Mouse (Mus musculus) limb, embryonic 10.5 days (tissue): ENCODE measurements around the gene Echs1. TPM values are rescaled to one million over a fixed set of nuclear protein-coding genes. Genes with fewer than 3 reads are reported as not detected.

ENCODE experiments used
- polyA plus RNA-seq: library from polyadenylated mRNA; unstranded; fragments of >200 nt; fragmentation: Nextera tagmentation; extraction: Ambion mirVana; gene quantifications from 2 replicates; pipeline ENCODE4 v1.2.1, GENCODE M21; 2016

The Echs1 gene
- polyA plus RNA-seq, 1 experiment from 2014 or later = 174 TPM

Other genes starting within 250 kb of the Echs1 start
- gene Kndc1, start 221.8 kb downstream of the Echs1 start, polyA plus RNA-seq = not detected in 2 replicates
- gene Utf1, start 172.7 kb downstream of the Echs1 start, polyA plus RNA-seq = 0.38 and 0.64 TPM in 2 replicates
- 0.39 and 0.85 TPM in 2 replicates for gene 6430531B16Rik, start 137.7 kb downstream of the Echs1 start, polyA plus RNA-seq
- 2.2 TPM in 2 replicates for gene Adam8, start 123.9 kb downstream of the Echs1 start, polyA plus RNA-seq
- gene Zfp511, start 80.1 kb downstream of the Echs1 start, polyA plus RNA-seq = 38.8 and 40.7 TPM in 2 replicates
- 81.6 and 87.8 TPM in 2 replicates for gene Tubgcp2, start 79.8 kb downstream of the Echs1 start, polyA plus RNA-seq
- gene Msx3, start 67.4 kb downstream of the Echs1 start, polyA plus RNA-seq = not detected in 2 replicates
- 1.1 and 1.2 TPM in 2 replicates for gene Caly, start 33.9 kb downstream of the Echs1 start, polyA plus RNA-seq
- not detected in 2 replicates for gene Prap1, start 23.1 kb downstream of the Echs1 start, polyA plus RNA-seq
- 8.7 and 13.9 TPM in 2 replicates for gene Fuom, start 14.0 kb downstream of the Echs1 start, polyA plus RNA-seq
- gene Paox, start 677 bp downstream of the Echs1 start, polyA plus RNA-seq = 19.2 and 23.7 TPM in 2 replicates
- gene Mtg1, start 21.1 kb upstream of the Echs1 start, polyA plus RNA-seq = 29.5 and 31.9 TPM in 2 replicates
- gene Sprn, start 38.4 kb upstream of the Echs1 start, polyA plus RNA-seq = not detected in 2 replicates
- gene Olfr522, start 48.3 kb upstream of the Echs1 start, polyA plus RNA-seq = not detected in 2 replicates
- gene Olfr523, start 56.7 kb upstream of the Echs1 start, polyA plus RNA-seq = not detected in 2 replicates
- gene Olfr524, start 89.5 kb upstream of the Echs1 start, polyA plus RNA-seq = not detected in 2 replicates
- gene Cd163l1, start 101.8 kb upstream of the Echs1 start, polyA plus RNA-seq = 0.04 TPM in 1 of 2 replicates, not detected in the other
- gene 5830411N06Rik, start 130.8 kb upstream of the Echs1 start, polyA plus RNA-seq = not detected in 2 replicates
- gene Olfr525, start 204.4 kb upstream of the Echs1 start, polyA plus RNA-seq = not detected in 2 replicates
- not detected in 2 replicates for gene Olfr527, start 217.5 kb upstream of the Echs1 start, polyA plus RNA-seq
- not detected in 2 replicates for gene Olfr60, start 245.2 kb upstream of the Echs1 start, polyA plus RNA-seq